In genomic region chr17:85698643-85699042, GRCm38 (mm10) we compare ENCODE assay signal across 27 mouse cellular contexts. TPM values are rescaled to one million over a fixed set of nuclear protein-coding genes. Genes with fewer than 3 reads are reported as not detected.
DNase-seq lines count a peak whose midpoint lies in the region; ATAC-seq and TF ChIP-seq lines count a peak whose summit lies in the region.
"Had no signal": no experiment of that assay in that cellular context is flagged by ENCODE, and none has a peak within 500 bp of the region (broad histone marks: within the 10 kb centered on the region; RNA-seq: fewer than 3 reads in every experiment).

No protein-coding gene starts in this region.

- H3K79me2 ChIP-seq in CH12.LX (replicated peaks; ENCODE audit: control insufficient read depth, extremely low read depth, insufficient read depth, poor library complexity, severe bottlenecking), result no peaks in the 10 kb centered on the region

- TF ChIP-seq POLR2A in CH12.LX (IDR thresholded peaks at IDR 0.05; ENCODE audit: low read depth, low read length), result no peak

- DNase-seq in midbrain, embryonic 10.5 days (ENCODE audit: low spot score), result peak; percentile 6
- no peak for DNase-seq in midbrain, postnatal 0 days (ENCODE audit: low spot score)
- DNase-seq in CH12.LX (ENCODE audit: extremely low read depth), result no peak
- DNase-seq in left cerebral cortex, adult 2 months (ENCODE audit: extremely low spot score in 1 of 2, low spot score in 2 of 2), result no peak
- no peak for DNase-seq in urinary bladder, adult 2 months (ENCODE audit: low spot score)
- DNase-seq: adrenal gland, adult 8-10 months; adrenal gland, postnatal 14 days; adrenal gland, postnatal 36 days; cerebellum, adult 11-12 months; cerebellum, adult 2 months; cerebellum, adult 9-10 months; cerebellum, postnatal 10 days; cerebellum, postnatal 25 days; embryo, embryonic 11 days had no signal

- TF ChIP-seq RAD21 in CH12.LX (IDR thresholded peaks at IDR 0.05; ENCODE audit: low read depth, low read length), result no peak

- H3K27ac ChIP-seq in midbrain, embryonic 10.5 days (replicated peaks), result no peak overlapping the region
- no peak overlapping the region for H3K27ac ChIP-seq in midbrain, postnatal 0 days (ENCODE audit: low read depth, low read length)
- H3K27ac ChIP-seq in CH12.LX (ENCODE audit: insufficient read depth, low read depth), result no peak overlapping the region
- H3K27ac ChIP-seq in left cerebral cortex, adult 2 months, result no peak overlapping the region
- H3K27ac ChIP-seq: embryonic facial prominence, embryonic 13.5 days; embryonic facial prominence, embryonic 15.5 days; forebrain, embryonic 10.5 days; forebrain, embryonic 13.5 days; forebrain, embryonic 15.5 days had no signal

- no peak overlapping the region for H3K4me2 ChIP-seq in midbrain, postnatal 0 days (ENCODE audit: low read depth, low read length, poor library complexity, severe bottlenecking)
- H3K4me2 ChIP-seq in CH12.LX (ENCODE audit: insufficient read depth, low read depth, poor library complexity, severe bottlenecking), result no peak overlapping the region
- H3K4me2 ChIP-seq: embryonic facial prominence, embryonic 13.5 days; embryonic facial prominence, embryonic 15.5 days; forebrain, embryonic 13.5 days; forebrain, embryonic 15.5 days had no signal

- WGBS in midbrain, embryonic 10.5 days, result 93% methylated on average over 6 of the region's 6 CpGs
- 83% methylated on average over 6 of the region's 6 CpGs for WGBS in midbrain, postnatal 0 days

- TF ChIP-seq CTCF in midbrain, postnatal 0 days (IDR thresholded peaks at IDR 0.05), result no peak
- no peak for TF ChIP-seq CTCF in CH12.LX (conservative IDR thresholded peaks at IDR 0.05 in 1 of 2, IDR thresholded peaks at IDR 0.05 in 1 of 2; ENCODE audit: low read depth in 2 of 2, low read length in 2 of 2)
- TF ChIP-seq CTCF in left cerebral cortex, adult 2 months (IDR thresholded peaks at IDR 0.05), result no peak

- H3K36me3 ChIP-seq in midbrain, embryonic 10.5 days, result no peaks in the 10 kb centered on the region
- H3K36me3 ChIP-seq in midbrain, postnatal 0 days (ENCODE audit: insufficient read depth, low read length), result no peaks in the 10 kb centered on the region
- no peaks in the 10 kb centered on the region for H3K36me3 ChIP-seq in CH12.LX (replicated peaks in 1 of 2; ENCODE audit: control insufficient read depth in 1 of 2, insufficient read depth in 1 of 2, low read length in 1 of 2)
- H3K36me3 ChIP-seq: embryonic facial prominence, embryonic 13.5 days; embryonic facial prominence, embryonic 15.5 days; forebrain, embryonic 10.5 days; forebrain, embryonic 15.5 days; G1E had no signal

- in situ Hi-C loops in CH12.LX (cut with MboI; ENCODE audit: low pct_ligation_motif_present, low pct_unique_long_range_greater_than_20kb, low sequenced_read_pairs), result no loop called here

- no peak overlapping the region for H3K9ac ChIP-seq in midbrain, postnatal 0 days (replicated peaks; ENCODE audit: low read length, poor library complexity, severe bottlenecking)
- H3K9ac ChIP-seq in CH12.LX (ENCODE audit: insufficient read depth, low read depth), result no peak overlapping the region
- H3K9ac ChIP-seq: embryonic facial prominence, embryonic 13.5 days; embryonic facial prominence, embryonic 15.5 days; forebrain, embryonic 13.5 days; forebrain, embryonic 15.5 days had no signal

- peaks cover 95% of the 10 kb centered on the region for H3K27me3 ChIP-seq in midbrain, embryonic 10.5 days (ENCODE audit: low read depth, poor library complexity, severe bottlenecking)
- H3K27me3 ChIP-seq in midbrain, postnatal 0 days (ENCODE audit: insufficient read depth, low read length), result peaks cover 25% of the 10 kb centered on the region
- no peaks in the 10 kb centered on the region for H3K27me3 ChIP-seq in CH12.LX (replicated peaks)

- H3K4me1 ChIP-seq in midbrain, embryonic 10.5 days, result no peaks in the 10 kb centered on the region
- no peaks in the 10 kb centered on the region for H3K4me1 ChIP-seq in midbrain, postnatal 0 days (ENCODE audit: insufficient read depth, low read length)
- H3K4me1 ChIP-seq in CH12.LX (ENCODE audit: control insufficient read depth in 1 of 2, insufficient read depth in 2 of 2), result peaks cover 0 to 19% of the 10 kb centered on the region in 2 experiments; a peak in 3 of 4 replicates
- H3K4me1 ChIP-seq: embryonic facial prominence, embryonic 15.5 days; forebrain, embryonic 10.5 days; forebrain, embryonic 13.5 days; forebrain, embryonic 15.5 days had no signal

- peaks cover 8% of the 10 kb centered on the region; the same call in 1 of the 2 replicates for H3K9me3 ChIP-seq in midbrain, embryonic 10.5 days (replicated peaks)
- H3K9me3 ChIP-seq in midbrain, postnatal 0 days (ENCODE audit: low read length), result no peaks in the 10 kb centered on the region
- no peaks in the 10 kb centered on the region for H3K9me3 ChIP-seq in CH12.LX (replicated peaks; ENCODE audit: low read length)
- H3K9me3 ChIP-seq: embryonic facial prominence, embryonic 13.5 days; embryonic facial prominence, embryonic 15.5 days; forebrain, embryonic 15.5 days; G1E had no signal

- TF ChIP-seq EP300 in CH12.LX (IDR thresholded peaks at IDR 0.05; ENCODE audit: low read length), result no peak

- dilution Hi-C loops in CH12.LX (cut with MboI; ENCODE audit: extremely low pct_ligation_motif_present, extremely low pct_unique_long_range_greater_than_20kb, low sequenced_read_pairs), result no loop called here

- H3K4me3 ChIP-seq in midbrain, embryonic 10.5 days, result no peak overlapping the region
- H3K4me3 ChIP-seq in midbrain, postnatal 0 days (ENCODE audit: low read depth, low read length), result no peak overlapping the region
- no peak overlapping the region for H3K4me3 ChIP-seq in CH12.LX (replicated peaks in 1 of 3; ENCODE audit: low read depth in 2 of 3, low read length in 2 of 3, poor library complexity in 1 of 3)
- no peak overlapping the region for H3K4me3 ChIP-seq in left cerebral cortex, adult 2 months
- H3K4me3 ChIP-seq: embryonic facial prominence, embryonic 13.5 days; embryonic facial prominence, embryonic 15.5 days; erythroblast, embryonic 14.5 days; forebrain, embryonic 10.5 days; forebrain, embryonic 13.5 days; forebrain, embryonic 15.5 days had no signal

- intact Hi-C loops in left cerebral cortex, adult 2 months (cut with DNase I), result no loop called here

- no peak for ATAC-seq in midbrain, postnatal 0 days (ENCODE audit: low FRiP score)
- 0 out of 2 replicates have a peak, but pooled peaks have one; percentile 22 for ATAC-seq in common myeloid progenitor, adult 5-6 weeks (replicated peaks; ENCODE audit: low read depth, poor library complexity, severe bottlenecking)
- ATAC-seq in megakaryocyte progenitor cell, adult 5-6 weeks (replicated peaks; ENCODE audit: poor library complexity), result peak; percentile 63
- ATAC-seq: activated CD4-positive, CD25-positive, alpha-beta regulatory T cell, adult 4 months; forebrain, embryonic 13.5 days; Patski had no signal

TF ChIP-seq in CH12.LX, 34 proteins besides CTCF, POLR2A, EP300 and RAD21:
- TF ChIP-seq TBP (conservative IDR thresholded peaks at IDR 0.05; ENCODE audit: low read depth, low read length) (no peak), BHLHE40 (IDR thresholded peaks at IDR 0.05; ENCODE audit: low read depth, low read length) (peak; percentile 40; the same call in 1 of the 2 replicates)

RNA-seq across cellular contexts. Expression of gene Six2, which starts 10.6 kb away (rescaled TPM):
- polyA plus RNA-seq in midbrain, embryonic 10.5 days (2016; fragmentation: Nextera tagmentation; extraction: Ambion mirVana), result 1.6 and 3.0 TPM in 2 replicates
- total RNA-seq in midbrain, postnatal 0 days (2014; rRNA removed), result 0.24 and 1.3 TPM in 2 replicates
- 0.17 and 0.39 TPM in 2 replicates for polyA plus RNA-seq in midbrain, postnatal 0 days (2015; fragmentation: Nextera tagmentation; extraction: Ambion mirVana)
- total RNA-seq in CH12.LX (2012; rRNA removed), result 0.04 TPM in 1 of 2 replicates, not detected in the other
- total RNA-seq in CH12.LX (2014; rRNA removed), result not detected in 2 replicates
- polyA plus RNA-seq in CH12.LX (2012; ENCODE audit: insufficient read length, low read depth), result 0.11 and 0.40 TPM in 2 replicates
- not detected in 2 replicates for total RNA-seq in common myeloid progenitor, adult 5-6 weeks (2017)
- not detected in 2 replicates for total RNA-seq in megakaryocyte progenitor cell, adult 5-6 weeks (2015)
- not detected in 2 replicates for total RNA-seq in megakaryocyte progenitor cell, adult 5-6 weeks (2017)
- under 1 TPM; 0.70 to 0.75 TPM for total RNA-seq in left cerebral cortex, adult 2 months (2021)
- 0.21 and 0.47 TPM in 2 replicates for polyA plus RNA-seq in urinary bladder, adult 2 months (2012; rRNA removed)
- total RNA-seq: adrenal gland, adult 18-20 months; adrenal gland, postnatal 14 days; adrenal gland, postnatal 36 days; G1E had no signal
- polyA plus RNA-seq: activated CD4-positive, CD25-positive, alpha-beta regulatory T cell, adult 4 months; C2C12; erythroblast, embryonic 14.5 days; G1E; Patski had no signal
